Mouse (Mus musculus): ENCODE measurements around the gene Ankrd9. TPM values are rescaled to one million over a fixed set of nuclear protein-coding genes. Genes with fewer than 3 reads are reported as not detected.

Ankrd9 gene
- total and polyA plus RNA-seq, 3 experiments = 13.8 to 26.0 TPM; not detected in 1

DNA sequence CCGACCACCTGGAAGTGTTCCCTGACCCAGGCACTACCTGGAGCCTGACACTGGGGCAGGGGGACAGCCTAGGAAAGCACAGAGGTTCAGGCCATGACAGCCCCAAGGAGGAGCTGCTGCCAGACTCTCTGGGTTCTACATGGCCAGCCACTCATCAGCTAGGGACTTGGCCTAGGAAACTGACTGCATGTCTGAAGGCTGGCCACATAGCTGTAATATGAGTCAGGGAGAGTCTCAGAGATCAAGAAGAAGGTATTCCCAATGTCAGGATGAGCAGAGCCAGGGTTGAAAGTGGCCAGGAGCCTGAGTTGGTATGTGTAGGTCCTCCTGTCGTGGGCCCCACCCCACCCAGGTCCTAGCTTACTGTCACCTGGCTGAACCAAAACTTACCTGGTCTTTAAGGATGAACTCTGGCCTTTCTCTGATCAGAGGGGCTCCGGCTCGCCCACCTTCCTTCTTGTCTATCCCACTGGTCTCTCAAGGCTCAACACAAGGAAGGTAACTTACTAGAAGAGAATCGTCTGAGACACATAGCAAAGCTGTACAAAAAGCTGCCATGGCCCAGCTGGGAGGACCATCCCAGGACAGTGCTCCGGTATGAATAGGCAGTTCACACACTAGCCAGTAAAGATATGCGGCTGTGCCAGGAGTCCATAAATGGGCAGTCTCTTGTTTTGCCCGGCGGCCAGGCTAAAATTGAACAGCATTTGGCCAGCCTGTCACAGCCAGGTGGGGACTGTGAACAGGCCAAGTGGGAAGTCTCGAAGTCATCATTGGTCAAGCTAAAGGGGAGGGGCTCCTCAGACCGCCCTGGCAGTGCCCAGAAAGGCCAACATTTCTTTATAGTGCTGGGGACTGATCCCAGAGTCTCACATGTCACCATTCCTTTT lies 7.9 kb upstream of the Ankrd9 start:
- no peak for TF ChIP-seq KAT2A (conservative IDR thresholded peaks at IDR 0.05; ENCODE audit: low read depth, low read length)
- Histone ChIP-seq H3K9me3 (replicated peaks; ENCODE audit: insufficient read depth, low read length) (no peaks in the 10 kb centered on the region), H3K79me2 (ENCODE audit: control insufficient read depth, insufficient read depth, low read length, poor library complexity) (no peaks in the 10 kb centered on the region; the same call in 1 of the 2 replicates), H3K27me3 (ENCODE audit: control insufficient read depth in 1 of 2, insufficient read depth in 2 of 2, low read length in 2 of 2) (no peaks in the 10 kb centered on the region), H3K27ac (ENCODE audit: control insufficient read depth, low read depth, low read length) (no peak overlapping the region), H3K4me1 (ENCODE audit: control insufficient read depth in 1 of 2, insufficient read depth in 2 of 2, low read length in 2 of 2) (peaks cover 0 to 18% of the 10 kb centered on the region in 2 experiments; a peak in 2 of 4 replicates), H3K4me3 (ENCODE audit: control insufficient read depth in 1 of 2, insufficient read depth in 1 of 2, low read depth in 2 of 2, low read length in 2 of 2) (no peak overlapping the region), H3K36me3 (ENCODE audit: control insufficient read depth in 1 of 2, insufficient read depth in 2 of 2, low read length in 2 of 2) (peaks cover 0 to 5% of the 10 kb centered on the region in 2 experiments; a peak in 2 of 4 replicates), H3K9ac (ENCODE audit: control insufficient read depth, low read depth, low read length, poor library complexity, severe bottlenecking) (no peak overlapping the region)
- DNase-seq (ENCODE audit: low read depth, low spot score) = no peak

DNA sequence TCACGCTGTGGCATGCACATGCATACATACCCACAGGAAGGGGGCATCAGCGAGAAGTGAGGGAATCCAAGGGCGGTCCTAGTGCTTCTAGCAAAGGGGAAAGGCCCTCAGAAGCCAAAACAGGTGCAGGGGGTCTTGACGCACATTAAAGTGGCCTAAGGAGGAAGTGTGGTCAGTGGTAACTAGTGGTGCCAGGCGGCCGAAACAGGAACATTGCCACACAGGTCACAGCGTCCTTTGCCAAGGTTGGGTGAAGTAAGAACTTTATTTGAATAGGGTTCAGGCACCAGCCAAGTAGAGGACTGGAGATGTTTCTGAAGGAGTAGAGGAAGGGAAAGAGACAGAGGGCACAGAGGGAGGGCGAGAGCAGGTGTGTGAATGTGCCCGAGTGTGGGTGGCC lies 6.3 kb upstream of the Ankrd9 start:
- Histone ChIP-seq H3K27ac (ENCODE audit: control insufficient read depth, low read depth, low read length) (no peak overlapping the region), H3K4me1 (ENCODE audit: control insufficient read depth in 1 of 2, insufficient read depth in 2 of 2, low read length in 2 of 2) (peaks cover 0 to 8% of the 10 kb centered on the region in 2 experiments; a peak in 1 of 4 replicates), H3K4me3 (ENCODE audit: control insufficient read depth in 1 of 2, insufficient read depth in 1 of 2, low read depth in 2 of 2, low read length in 2 of 2) (no peak overlapping the region), H3K9ac (ENCODE audit: control insufficient read depth, low read depth, low read length, poor library complexity, severe bottlenecking) (no peak overlapping the region), H3K9me3 (replicated peaks; ENCODE audit: insufficient read depth, low read length) (no peaks in the 10 kb centered on the region), H3K79me2 (ENCODE audit: control insufficient read depth, insufficient read depth, low read length, poor library complexity) (no peaks in the 10 kb centered on the region), H3K27me3 (ENCODE audit: control insufficient read depth in 1 of 2, insufficient read depth in 2 of 2, low read length in 2 of 2) (no peaks in the 10 kb centered on the region), H3K36me3 (ENCODE audit: control insufficient read depth in 1 of 2, insufficient read depth in 2 of 2, low read length in 2 of 2) (no peaks in the 10 kb centered on the region)
- no peak for TF ChIP-seq ZKSCAN1 (IDR thresholded peaks at IDR 0.05; ENCODE audit: low read depth, low read length)
- no peak for TF ChIP-seq EP300 (IDR thresholded peaks at IDR 0.05; ENCODE audit: low read depth in 1 of 2, low read length in 2 of 2)
- no peak for TF ChIP-seq MAFK (IDR thresholded peaks at IDR 0.05; ENCODE audit: borderline replicate concordance, low read depth, low read length)
- TF ChIP-seq GABPA (IDR thresholded peaks at IDR 0.05; ENCODE audit: low read depth, low read length) = no peak
- TF ChIP-seq SMC3 (IDR thresholded peaks at IDR 0.05; ENCODE audit: low read depth, low read length) = no peak
- no peak for TF ChIP-seq RCOR1 (IDR thresholded peaks at IDR 0.05; ENCODE audit: low read depth, low read length)
- TF ChIP-seq CHD2 (IDR thresholded peaks at IDR 0.05; ENCODE audit: low read length) = no peak
- TF ChIP-seq POLR2AphosphoS2 (IDR thresholded peaks at IDR 0.05; ENCODE audit: low read length) = no peak
- no peak for TF ChIP-seq MYB (IDR thresholded peaks at IDR 0.05; ENCODE audit: low read depth, low read length)
- no peak for TF ChIP-seq JUND (IDR thresholded peaks at IDR 0.05; ENCODE audit: low read depth, low read length)
- no peak for TF ChIP-seq RAD21 (IDR thresholded peaks at IDR 0.05; ENCODE audit: low read depth, low read length)
- no peak for TF ChIP-seq POLR2AphosphoS5 (IDR thresholded peaks at IDR 0.05; ENCODE audit: borderline replicate concordance, low read depth, low read length)
- TF ChIP-seq NRF1 (IDR thresholded peaks at IDR 0.05; ENCODE audit: insufficient read depth, low read depth, low read length, poor library complexity, severe bottlenecking) = no peak
- no peak for TF ChIP-seq E2F4 (IDR thresholded peaks at IDR 0.05; ENCODE audit: borderline replicate concordance, low read depth, low read length)
- TF ChIP-seq KAT2A (conservative IDR thresholded peaks at IDR 0.05; ENCODE audit: low read depth, low read length) = no peak
- TF ChIP-seq MEF2A (IDR thresholded peaks at IDR 0.05; ENCODE audit: extremely low read depth, insufficient replicate concordance, low read depth, low read length, poor library complexity, severe bottlenecking) = no peak
- TF ChIP-seq BHLHE40 (IDR thresholded peaks at IDR 0.05; ENCODE audit: borderline replicate concordance, low read depth, low read length) = no peak
- DNase-seq (ENCODE audit: low read depth, low spot score) = no peak
